Mouse (Mus musculus) kidney, adult 11 months (tissue): ENCODE data around the gene Etv6.

Source experiments
- DNase-seq: peaks from one replicate; pipeline ENCODE4 v3.0.0; 2022

Etv6 gene

GRCm38 (mm10) chr6:134079112-134079511 lies 43.6 kb downstream of the Etv6 start:
- no peak for DNase-seq

- DNase-seq = no peak
Measured at GRCm38 (mm10) chr6:134079563-134079962, 44.1 kb downstream of the Etv6 start.

GRCm38 (mm10) chr6:134080946-134081345 lies 45.4 kb downstream of the Etv6 start:
- DNase-seq = no peak

- no peak for DNase-seq
Measured at GRCm38 (mm10) chr6:134082229-134082920, 46.9 kb downstream of the Etv6 start.

GRCm38 (mm10) chr6:134083428-134083827 lies 47.9 kb downstream of the Etv6 start:
- DNase-seq = no peak

GRCm38 (mm10) chr6:134086351-134086750 lies 50.9 kb downstream of the Etv6 start:
- DNase-seq = no peak

- no peak for DNase-seq
Measured at GRCm38 (mm10) chr6:134087709-134088108, 52.2 kb downstream of the Etv6 start.

- DNase-seq = no peak
Measured at GRCm38 (mm10) chr6:134089671-134090377, 54.3 kb downstream of the Etv6 start.

- no peak for DNase-seq
Measured at GRCm38 (mm10) chr6:134090378-134090692, 54.8 kb downstream of the Etv6 start.

GRCm38 (mm10) chr6:134090875-134091274 lies 55.4 kb downstream of the Etv6 start:
- DNase-seq = no peak

- no peak for DNase-seq
Measured at GRCm38 (mm10) chr6:134091398-134091801, 55.9 kb downstream of the Etv6 start.

GRCm38 (mm10) chr6:134094066-134094465 lies 58.6 kb downstream of the Etv6 start:
- DNase-seq = no peak

GRCm38 (mm10) chr6:134094620-134095019 lies 59.1 kb downstream of the Etv6 start:
- DNase-seq = no peak

- DNase-seq = no peak
Measured at GRCm38 (mm10) chr6:134095582-134095981, 60.1 kb downstream of the Etv6 start.

- DNase-seq = no peak
Measured at GRCm38 (mm10) chr6:134099976-134100743, 64.7 kb downstream of the Etv6 start.

GRCm38 (mm10) chr6:134102396-134102795 lies 66.9 kb downstream of the Etv6 start:
- DNase-seq = no peak

- DNase-seq = no peak
Measured at GRCm38 (mm10) chr6:134103519-134103918, 68.0 kb downstream of the Etv6 start.

GRCm38 (mm10) chr6:134105514-134106201 lies 70.2 kb downstream of the Etv6 start:
- DNase-seq = peak; percentile 37

GRCm38 (mm10) chr6:134107696-134108095 lies 72.2 kb downstream of the Etv6 start:
- no peak for DNase-seq

- no peak for DNase-seq
Measured at GRCm38 (mm10) chr6:134109675-134110074, 74.2 kb downstream of the Etv6 start.

- no peak for DNase-seq
Measured at GRCm38 (mm10) chr6:134110206-134110605, 74.7 kb downstream of the Etv6 start.

- DNase-seq = no peak
Measured at GRCm38 (mm10) chr6:134111599-134111998, 76.1 kb downstream of the Etv6 start.

GRCm38 (mm10) chr6:134112753-134113152 lies 77.3 kb downstream of the Etv6 start:
- DNase-seq = no peak
